Mouse (Mus musculus) midbrain, embryonic 14.5 days (tissue): ENCODE measurements around the gene Irf7. TPM values are rescaled to one million over a fixed set of nuclear protein-coding genes. Genes with fewer than 3 reads are reported as not detected.

Experiments
- ATAC-seq: fragments of 200-750 bp; cut with Nextera tagmentation; 2 replicates; pipeline ENCODE4 v1.8.0; 2017; ENCODE audit warnings: moderate number of reproducible peaks, moderate library complexity; ENCODE audit not compliant: low FRiP score, low TSS enrichment
- DNase-seq: peaks from one replicate; pipeline ENCODE4 v3.0.0-alpha.2; 2015
- H3K27ac ChIP-seq: fragments of 300-500 bp; sonication (generic); replicated peaks from 2 replicates; pipeline ENCODE4 v1.5.1; 2014; ENCODE audit warnings: mild to moderate bottlenecking, low read depth, low read length, moderate library complexity
- H3K27me3 ChIP-seq: fragments of 300-500 bp; sonication (generic); 2 replicates; pipeline ENCODE4 v1.6.1; 2014; ENCODE audit warnings: low read length, control low read depth, mixed read lengths; ENCODE audit not compliant: control insufficient read depth, insufficient read depth
- H3K36me3 ChIP-seq: fragments of 300-500 bp; sonication (generic); 2 replicates; pipeline ENCODE4 v1.6.1; 2014; ENCODE audit warnings: low read length, control low read depth; ENCODE audit not compliant: control insufficient read depth, insufficient read depth
- H3K4me1 ChIP-seq: fragments of 300-500 bp; sonication (generic); 2 replicates; pipeline ENCODE4 v1.6.1; 2014; ENCODE audit warnings: mild to moderate bottlenecking, antibody characterized with exemption, low read length, control low read depth; ENCODE audit not compliant: control insufficient read depth, insufficient read depth
- H3K4me2 ChIP-seq: fragments of 300-500 bp; sonication (generic); 2 replicates; pipeline ENCODE4 v1.6.1; 2014; ENCODE audit warnings: mild to moderate bottlenecking, low read length, moderate library complexity
- H3K4me3 ChIP-seq: fragments of 300-500 bp; sonication (generic); replicated peaks from 2 replicates; pipeline ENCODE4 v1.5.1; 2014; ENCODE audit warnings: low read depth, low read length
- H3K9ac ChIP-seq: fragments of 300-500 bp; sonication (generic); replicated peaks from 2 replicates; pipeline ENCODE4 v1.6.1; 2014; ENCODE audit warnings: mild to moderate bottlenecking, low read length, moderate library complexity
- H3K9me3 ChIP-seq: fragments of 300-500 bp; sonication (generic); 2 replicates; pipeline ENCODE4 v1.6.1; 2016; ENCODE audit warnings: low read length, control low read depth, mixed read lengths; ENCODE audit not compliant: control insufficient read depth
- WGBS: fragments of 180-500 bp; shearing (Covaris S2); extraction: QIAGEN DNeasy Blood & Tissue Kit; methylation state at CpG from one replicate; pipeline ENCODE4 v1.1.7; 2014; 5-methylcytosine and 5-hydroxymethylcytosine counted together
- polyA plus RNA-seq: library from polyadenylated mRNA; unstranded; fragments of >200 nt; fragmentation: Nextera tagmentation; extraction: Ambion mirVana; gene quantifications from 2 replicates; pipeline ENCODE4 v1.2.1, GENCODE M21; 2014

The Irf7 gene
- polyA plus RNA-seq = 1.1 and 9.2 TPM in 2 replicates

DNA sequence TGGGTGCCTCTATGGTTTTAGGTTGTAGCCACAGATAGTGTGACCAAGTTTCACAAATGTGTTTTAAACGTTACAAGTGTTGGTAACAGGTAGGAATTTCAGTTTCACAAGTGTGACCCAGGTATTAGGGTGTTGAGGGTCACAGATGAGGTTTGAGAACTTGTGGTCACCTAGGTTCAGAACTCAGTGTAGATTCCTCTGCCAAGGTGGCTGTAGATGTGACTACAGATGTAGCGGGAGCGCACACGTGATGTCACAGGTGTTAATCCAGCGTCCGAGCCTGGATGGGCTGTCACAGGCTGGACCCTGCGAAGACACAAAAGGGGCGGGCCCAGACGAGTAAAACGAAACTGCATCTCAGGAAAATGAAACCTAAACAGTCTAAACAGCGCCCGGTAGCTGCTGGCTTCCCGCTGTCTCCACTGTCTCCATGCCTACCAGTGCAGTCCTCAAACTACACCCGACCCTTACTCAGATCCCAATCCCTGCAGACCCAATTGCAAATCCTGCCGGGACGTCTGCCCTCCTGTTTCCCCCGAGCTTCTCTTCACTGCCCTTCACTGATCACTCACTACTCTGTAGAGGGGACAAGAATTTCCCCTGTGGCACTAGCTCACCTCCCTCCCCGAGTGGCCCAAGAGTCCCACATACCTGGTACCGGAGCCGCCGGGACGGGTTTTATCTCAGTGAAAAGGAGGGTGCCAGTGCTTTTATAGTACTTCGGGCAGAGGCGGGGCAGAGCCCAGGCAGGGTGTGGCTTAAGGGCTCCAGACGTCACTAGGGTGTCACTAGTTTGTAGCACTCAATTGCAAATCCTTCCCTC, at the start of gene Irf7:
Irf7 (minus strand) TSS at position 743 of the 823 bp plus-strand sequence.
- Histone ChIP-seq H3K4me2 (peak within 1 kb of the TSS; percentile 49), H3K27ac (no peak within 1 kb of the TSS), H3K27me3 (no peaks in the 10 kb centered on the region), H3K4me3 (peak within 1 kb of the TSS; percentile 20; the same call in 1 of the 2 replicates), H3K36me3 (peaks cover 34% of the 10 kb centered on the region), H3K9me3 (no peaks in the 10 kb centered on the region), H3K4me1 (0 out of 2 replicates have a peak, but pooled peaks cover 3% of the 10 kb centered on the region), H3K9ac (0 out of 2 replicates have a peak within 1 kb of the TSS, but pooled peaks have one; percentile 12)
- WGBS = 16% methylated on average over 25 of the region's 25 CpGs
- DNase-seq (peak; percentile 34), ATAC-seq (peak; percentile 40; the same call in 1 of the 2 replicates)

DNA sequence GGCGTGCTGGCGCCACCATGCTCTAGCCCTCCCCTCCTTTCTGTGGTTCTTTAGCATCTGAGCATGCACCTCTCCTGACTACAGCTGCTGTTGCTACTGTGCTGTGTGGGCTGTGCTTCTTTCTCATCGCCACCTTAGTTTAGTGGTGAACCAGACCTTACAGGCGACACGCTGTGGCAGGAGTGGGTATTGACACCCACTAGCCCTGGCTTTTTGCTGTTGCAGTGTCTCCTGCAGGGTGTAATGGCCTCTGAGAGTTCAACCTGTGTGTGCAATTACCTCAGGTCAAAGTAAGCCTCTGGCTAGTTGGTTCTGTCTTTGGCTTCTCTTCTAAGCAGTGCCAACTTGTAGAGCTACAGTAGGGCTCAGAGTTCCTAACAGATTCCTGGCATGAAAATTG, 49.7 kb upstream of the Irf7 start:
- Histone ChIP-seq H3K27me3 (no peaks in the 10 kb centered on the region), H3K4me3 (no peak overlapping the region), H3K36me3 (peaks cover 97% of the 10 kb centered on the region), H3K4me1 (no peaks in the 10 kb centered on the region), H3K27ac (no peak overlapping the region), H3K9ac (no peak overlapping the region), H3K4me2 (no peak overlapping the region), H3K9me3 (no peaks in the 10 kb centered on the region)
- ATAC-seq (no peak), DNase-seq (peak; percentile 45)
- WGBS = 79% methylated on average over 5 of the region's 5 CpGs

DNA sequence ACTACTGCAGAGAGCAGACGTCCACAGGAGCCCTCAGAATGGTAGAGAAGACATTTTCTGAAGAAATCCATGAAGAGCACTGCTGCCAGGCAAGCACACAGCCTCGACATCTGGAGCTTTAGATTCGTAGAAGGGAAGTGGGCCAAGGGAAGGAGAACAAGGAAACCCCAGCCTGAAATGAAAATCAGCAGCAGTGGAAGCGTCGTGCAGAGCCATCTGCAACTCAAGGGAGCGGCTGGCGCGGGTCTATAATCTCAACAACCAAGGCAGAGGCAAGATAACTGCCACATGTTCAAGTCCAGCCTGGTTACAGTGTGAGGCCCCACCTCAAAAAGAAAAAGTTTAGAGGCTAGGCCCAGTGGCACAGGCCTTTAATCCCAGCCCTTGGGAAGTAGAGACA, 48.8 kb upstream of the Irf7 start:
- Histone ChIP-seq H3K36me3 (peaks cover 97% of the 10 kb centered on the region), H3K27ac (no peak overlapping the region), H3K9me3 (no peaks in the 10 kb centered on the region), H3K4me3 (no peak overlapping the region), H3K9ac (no peak overlapping the region), H3K4me2 (no peak overlapping the region), H3K4me1 (no peaks in the 10 kb centered on the region), H3K27me3 (no peaks in the 10 kb centered on the region)
- 92% methylated on average over 8 of the region's 8 CpGs for WGBS
- no peak for ATAC-seq
- no peak for DNase-seq

DNA sequence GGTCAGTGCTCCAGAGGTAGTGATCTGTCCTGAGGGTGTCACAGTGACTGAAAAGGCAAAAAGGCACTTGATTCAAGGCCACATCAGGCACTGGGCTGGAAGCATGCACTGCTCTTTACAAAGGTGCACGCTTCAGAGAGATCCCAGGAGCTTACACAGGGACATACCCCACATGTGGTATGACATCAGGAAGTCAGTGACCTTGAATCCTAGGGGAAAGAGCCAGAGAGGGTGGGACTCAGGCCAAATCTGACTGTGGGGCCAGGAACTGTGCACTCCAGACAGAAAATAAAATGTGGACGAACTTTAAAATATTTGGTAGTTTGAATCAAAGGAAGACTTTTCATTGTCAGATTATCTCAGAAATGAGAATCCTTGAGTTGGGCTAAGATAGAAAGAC, 48.1 kb upstream of the Irf7 start:
- no peaks in the 10 kb centered on the region for H3K9me3 ChIP-seq
- H3K4me2 ChIP-seq = no peak overlapping the region
- no peaks in the 10 kb centered on the region for H3K4me1 ChIP-seq
- DNase-seq = no peak
- no peaks in the 10 kb centered on the region for H3K27me3 ChIP-seq
- no peak overlapping the region for H3K27ac ChIP-seq
- no peak for ATAC-seq
- 99% methylated on average over 2 of the region's 2 CpGs for WGBS
- no peak overlapping the region for H3K4me3 ChIP-seq
- peaks cover 97% of the 10 kb centered on the region for H3K36me3 ChIP-seq
- no peak overlapping the region for H3K9ac ChIP-seq

DNA sequence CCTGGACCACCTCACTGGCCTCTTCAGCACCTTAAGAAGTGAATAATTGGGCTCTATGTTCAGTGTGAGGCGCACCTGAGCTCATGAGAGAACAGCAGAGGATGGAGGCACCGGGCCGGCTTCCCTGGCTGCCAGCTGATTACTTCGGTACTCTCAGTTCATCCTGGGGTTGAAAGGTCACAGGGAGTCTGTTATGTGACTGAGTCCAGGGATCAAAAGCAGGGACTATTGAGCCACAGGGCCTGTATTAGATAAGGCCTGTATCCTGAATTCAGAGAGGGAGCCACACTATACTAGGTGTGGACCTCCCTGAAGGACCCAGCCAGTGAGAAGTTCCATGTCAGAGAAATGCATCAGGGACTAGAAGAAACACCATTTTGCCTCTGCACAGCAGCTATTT, 38.3 kb upstream of the Irf7 start:
- 97% methylated on average over 4 of the region's 4 CpGs for WGBS
- Histone ChIP-seq H3K4me2 (no peak overlapping the region), H3K9me3 (no peaks in the 10 kb centered on the region), H3K4me3 (no peak overlapping the region), H3K9ac (no peak overlapping the region), H3K36me3 (peaks cover 97% of the 10 kb centered on the region), H3K27ac (no peak overlapping the region), H3K27me3 (no peaks in the 10 kb centered on the region), H3K4me1 (no peaks in the 10 kb centered on the region)
- DNase-seq = no peak
- ATAC-seq = no peak

GRCm38 (mm10) chr7:141302702-141303268, 36.5 kb upstream of the Irf7 start:
- 84% methylated on average over 1 of the region's 1 CpGs for WGBS
- Histone ChIP-seq H3K9me3 (no peaks in the 10 kb centered on the region), H3K4me1 (no peaks in the 10 kb centered on the region), H3K27ac (no peak overlapping the region), H3K4me3 (no peak overlapping the region), H3K4me2 (no peak overlapping the region), H3K9ac (no peak overlapping the region), H3K27me3 (no peaks in the 10 kb centered on the region), H3K36me3 (peaks cover 94% of the 10 kb centered on the region)
- DNase-seq (no peak), ATAC-seq (no peak)

DNA sequence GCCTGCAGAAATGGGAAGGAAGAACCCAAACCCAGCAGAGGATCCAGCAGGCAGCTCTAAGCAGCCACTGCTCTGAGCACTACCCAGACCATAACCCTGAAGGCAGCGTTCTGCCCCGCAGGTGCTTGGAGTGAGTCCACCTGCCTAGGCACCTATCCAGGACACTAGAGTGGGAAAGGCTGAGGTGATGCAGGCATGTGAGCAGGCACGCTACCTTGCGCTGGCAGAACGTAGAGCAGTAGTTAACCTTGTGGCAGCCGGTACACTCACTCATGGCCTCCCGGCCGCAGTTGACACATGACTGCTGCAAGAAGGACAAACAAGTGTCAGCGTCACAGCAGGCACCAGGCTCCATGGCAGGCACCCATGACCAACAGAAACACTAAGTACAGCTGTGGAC, 35.1 kb upstream of the Irf7 start:
- H3K4me3 ChIP-seq = no peak overlapping the region
- H3K4me2 ChIP-seq = no peak overlapping the region
- H3K9ac ChIP-seq = no peak overlapping the region
- WGBS = 98% methylated on average over 9 of the region's 9 CpGs
- no peaks in the 10 kb centered on the region for H3K4me1 ChIP-seq
- H3K27me3 ChIP-seq = no peaks in the 10 kb centered on the region
- DNase-seq (no peak), ATAC-seq (no peak)
- no peak overlapping the region for H3K27ac ChIP-seq
- no peaks in the 10 kb centered on the region for H3K9me3 ChIP-seq
- H3K36me3 ChIP-seq = peaks cover 92% of the 10 kb centered on the region

DNA sequence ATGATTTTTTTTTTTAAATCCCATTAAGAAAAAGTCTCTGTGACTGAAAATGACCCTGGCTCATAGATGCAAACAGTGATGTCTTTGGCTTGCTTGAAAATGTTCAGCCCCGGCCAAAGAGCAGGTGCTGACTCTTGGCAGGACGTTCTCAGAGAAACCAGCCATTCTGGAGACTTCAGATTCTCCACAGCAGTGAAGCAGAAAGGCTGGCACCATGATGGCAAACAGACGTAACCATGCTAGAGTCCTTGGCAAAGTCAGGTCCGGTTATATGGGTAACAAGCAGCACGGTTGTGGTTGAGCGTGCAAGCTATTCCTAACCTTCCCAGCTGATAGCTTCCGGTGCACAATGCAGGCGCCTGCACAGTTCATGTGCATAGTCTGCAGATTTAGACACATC, 32.9 kb upstream of the Irf7 start:
- ATAC-seq = no peak
- H3K36me3 ChIP-seq = peaks cover 70% of the 10 kb centered on the region
- H3K9me3 ChIP-seq = no peaks in the 10 kb centered on the region
- WGBS = 97% methylated on average over 8 of the region's 8 CpGs
- peaks cover under 1% of the 10 kb centered on the region; the same call in 1 of the 2 replicates for H3K4me1 ChIP-seq
- DNase-seq = no peak
- H3K9ac ChIP-seq = no peak overlapping the region
- H3K27me3 ChIP-seq = peaks cover 18% of the 10 kb centered on the region
- H3K27ac ChIP-seq = no peak overlapping the region
- no peak overlapping the region for H3K4me2 ChIP-seq
- no peak overlapping the region for H3K4me3 ChIP-seq
